Mouse (Mus musculus): ENCODE measurements around the gene Igsf8. TPM values are rescaled to one million over a fixed set of nuclear protein-coding genes. Genes with fewer than 3 reads are reported as not detected.
A peak's percentile ranks its signal among the peaks of the same experiment; 100 is the strongest.

Igsf8 gene
- polyA plus RNA-seq, 1 experiment from 2014 or later: 46.9 TPM

DNA sequence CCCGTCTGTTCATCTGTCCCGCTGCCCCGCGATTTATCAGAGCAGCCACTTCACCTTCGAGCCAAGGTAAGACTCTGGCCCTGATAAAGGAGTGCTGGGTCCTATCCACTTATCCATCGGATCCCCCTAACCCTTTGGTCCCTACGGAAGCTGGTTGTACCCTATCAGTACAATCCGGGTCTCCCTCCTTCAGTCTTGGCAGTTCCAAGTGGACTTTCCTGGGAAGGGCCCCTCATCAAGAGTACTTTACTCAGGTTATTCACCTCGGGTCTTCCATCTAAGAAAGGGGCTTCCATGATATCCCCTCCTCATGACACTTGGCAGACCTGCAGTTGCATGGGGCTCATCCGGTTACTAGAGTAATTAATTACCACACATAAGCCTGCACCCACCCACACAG, 79.9 kb downstream of the Igsf8 start:
- peaks cover 10% of the 10 kb centered on the region for H3K4me1 ChIP-seq
- no peaks in the 10 kb centered on the region for H3K9me3 ChIP-seq
- peaks cover 56% of the 10 kb centered on the region for H3K27me3 ChIP-seq

DNA sequence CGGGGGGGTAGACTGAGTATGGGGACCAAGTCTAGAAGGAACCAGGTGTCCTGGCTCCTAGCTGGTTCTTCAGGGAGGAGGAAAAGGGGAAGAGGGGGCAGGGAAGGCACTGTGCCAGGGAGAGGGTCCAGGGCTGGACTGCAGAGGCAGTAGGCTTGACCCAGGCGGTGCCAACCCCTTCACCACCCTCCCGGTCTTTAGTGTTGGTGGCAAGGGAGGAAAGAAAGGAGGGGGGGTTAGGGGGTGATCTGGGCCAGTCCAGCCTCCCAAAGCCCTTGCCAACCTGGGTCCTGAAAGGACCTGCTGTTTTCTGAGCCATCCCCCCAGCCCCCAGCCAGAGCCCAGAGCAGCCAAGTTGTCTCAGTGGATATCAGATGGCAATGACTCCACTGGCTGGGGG, 81.3 kb downstream of the Igsf8 start:
- Histone ChIP-seq H3K4me2 (no peak overlapping the region), H3K36me3 (no peaks in the 10 kb centered on the region), H3K9ac (no peak overlapping the region), H3K9me3 (no peaks in the 10 kb centered on the region), H3K4me1 (peaks cover 10% of the 10 kb centered on the region), H3K27me3 (peaks cover 52% of the 10 kb centered on the region), H3K4me3 (no peak overlapping the region), H3K27ac (no peak overlapping the region)
- WGBS: 86% methylated on average over 3 of the region's 3 CpGs
- no peak for ATAC-seq (ENCODE audit: insufficient number of reproducible peaks, insufficient read depth, low FRiP score, low TSS enrichment, low read depth)

More for the DNA sequence above, 79.9 kb downstream of the Igsf8 start:
- Histone ChIP-seq H3K4me3 (peak overlapping the region; percentile 40), H3K4me2 (peak overlapping the region; percentile 66), H3K9ac (no peak overlapping the region), H3K36me3 (no peaks in the 10 kb centered on the region), H3K27ac (no peak overlapping the region)
- ATAC-seq (ENCODE audit: insufficient number of reproducible peaks, insufficient read depth, low FRiP score, low TSS enrichment, low read depth): 0 out of 2 replicates have a peak, but pooled peaks have one; percentile 16
- WGBS: 24% methylated on average over 10 of the region's 10 CpGs

DNA sequence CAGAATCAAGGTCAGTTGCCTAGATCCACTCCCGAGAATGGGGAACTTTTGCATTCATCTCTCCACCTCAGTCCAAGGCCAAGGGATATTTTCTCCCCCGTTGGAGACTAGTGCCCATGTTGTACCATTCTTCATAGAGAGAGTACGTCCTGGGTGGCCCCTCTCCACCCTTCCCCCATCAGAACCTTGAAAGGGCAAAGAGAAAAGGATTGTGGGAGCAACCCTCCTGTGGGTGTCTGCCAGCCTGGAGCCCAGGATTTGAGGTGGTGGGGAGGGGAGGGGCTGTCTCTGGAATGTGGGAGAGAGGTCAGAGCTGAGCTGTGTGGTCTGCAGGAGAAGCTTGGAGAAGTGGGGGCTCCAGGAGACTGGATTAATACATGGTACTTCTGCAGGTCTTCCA, 82.5 kb downstream of the Igsf8 start:
- Histone ChIP-seq H3K4me3 (no peak overlapping the region), H3K9ac (no peak overlapping the region), H3K27me3 (peaks cover 50% of the 10 kb centered on the region), H3K4me2 (no peak overlapping the region), H3K4me1 (peaks cover 10% of the 10 kb centered on the region), H3K36me3 (no peaks in the 10 kb centered on the region), H3K27ac (no peak overlapping the region), H3K9me3 (no peaks in the 10 kb centered on the region)
- 60% methylated on average over 3 of the region's 3 CpGs for WGBS
- no peak for ATAC-seq (ENCODE audit: insufficient number of reproducible peaks, insufficient read depth, low FRiP score, low TSS enrichment, low read depth)

DNA sequence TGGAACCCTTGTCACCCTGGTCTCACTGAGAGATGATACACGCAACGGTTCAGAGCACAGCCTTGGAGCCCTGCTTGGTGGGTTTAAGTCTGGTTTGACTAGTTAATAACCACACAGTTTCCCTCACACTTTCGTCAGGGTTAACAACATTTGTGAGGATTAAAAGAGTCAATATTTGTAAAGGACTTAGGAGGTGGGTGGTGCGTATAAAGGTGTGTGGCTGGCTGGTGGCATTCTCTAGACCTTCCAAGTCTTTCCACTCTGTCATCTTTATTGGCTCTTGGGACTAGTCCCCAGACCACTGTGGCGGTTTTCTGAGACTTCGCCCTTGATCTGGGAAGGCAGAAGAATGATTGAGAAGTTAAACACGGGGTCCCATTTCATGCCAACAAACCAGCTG, 83.4 kb downstream of the Igsf8 start:
- Histone ChIP-seq H3K9ac (no peak overlapping the region), H3K9me3 (no peaks in the 10 kb centered on the region), H3K4me3 (no peak overlapping the region), H3K36me3 (no peaks in the 10 kb centered on the region), H3K27me3 (peaks cover 50% of the 10 kb centered on the region), H3K27ac (no peak overlapping the region), H3K4me1 (peaks cover 11% of the 10 kb centered on the region), H3K4me2 (no peak overlapping the region)
- ATAC-seq (ENCODE audit: insufficient number of reproducible peaks, insufficient read depth, low FRiP score, low TSS enrichment, low read depth): no peak
- 75% methylated on average over 7 of the region's 7 CpGs for WGBS

DNA sequence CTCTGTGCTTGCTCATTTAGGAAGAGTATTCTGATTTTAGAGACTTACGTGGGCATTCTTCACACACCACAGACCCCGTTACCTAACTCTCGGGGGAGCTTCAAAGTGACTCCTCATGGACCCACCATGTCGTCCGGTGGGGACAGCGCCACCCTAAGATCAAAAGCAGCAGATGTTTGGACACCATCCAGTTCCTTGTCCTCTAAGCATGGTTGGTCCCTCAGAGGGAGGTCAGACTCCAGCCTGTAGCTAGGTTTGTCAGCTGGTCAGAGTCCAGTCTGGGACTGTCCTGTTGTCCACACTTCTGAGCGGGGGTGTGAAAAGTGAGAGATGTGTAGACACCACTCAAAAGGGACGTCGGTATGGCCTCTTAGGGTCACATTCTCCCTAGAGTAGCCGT, 85.3 kb downstream of the Igsf8 start:
- WGBS: 88% methylated on average over 10 of the region's 10 CpGs
- H3K4me2 ChIP-seq: no peak overlapping the region
- H3K9me3 ChIP-seq: no peaks in the 10 kb centered on the region
- no peak overlapping the region for H3K27ac ChIP-seq
- ATAC-seq (ENCODE audit: insufficient number of reproducible peaks, insufficient read depth, low FRiP score, low TSS enrichment, low read depth): no peak
- H3K9ac ChIP-seq: no peak overlapping the region
- H3K36me3 ChIP-seq: no peaks in the 10 kb centered on the region
- peaks cover 11% of the 10 kb centered on the region for H3K4me1 ChIP-seq
- H3K27me3 ChIP-seq: peaks cover 51% of the 10 kb centered on the region
- H3K4me3 ChIP-seq: no peak overlapping the region

DNA sequence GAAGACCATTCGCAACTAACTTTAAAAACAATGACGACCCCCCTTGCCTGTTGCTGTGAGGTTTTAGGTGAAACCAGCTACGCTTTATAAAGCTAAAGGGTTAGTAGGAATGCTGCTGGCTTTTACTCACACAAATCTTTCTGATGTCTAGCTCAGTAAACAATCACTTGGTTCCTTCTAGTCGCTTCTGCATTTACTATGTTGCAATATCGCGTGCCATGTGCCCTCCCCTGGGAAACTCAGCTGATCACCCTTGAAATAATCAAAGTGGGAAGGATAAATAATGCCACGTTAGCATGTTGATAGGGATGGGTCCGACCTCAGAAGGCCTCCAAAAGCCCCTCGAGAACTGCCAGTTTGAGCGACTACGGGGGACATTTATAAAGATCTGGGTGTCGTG, 85.9 kb downstream of the Igsf8 start:
- Histone ChIP-seq H3K27ac (no peak overlapping the region), H3K27me3 (peaks cover 48% of the 10 kb centered on the region), H3K36me3 (no peaks in the 10 kb centered on the region), H3K9me3 (no peaks in the 10 kb centered on the region), H3K9ac (no peak overlapping the region), H3K4me1 (peaks cover 11% of the 10 kb centered on the region), H3K4me3 (no peak overlapping the region), H3K4me2 (no peak overlapping the region)
- 87% methylated on average over 12 of the region's 12 CpGs for WGBS
- ATAC-seq (ENCODE audit: insufficient number of reproducible peaks, insufficient read depth, low FRiP score, low TSS enrichment, low read depth): no peak

DNA sequence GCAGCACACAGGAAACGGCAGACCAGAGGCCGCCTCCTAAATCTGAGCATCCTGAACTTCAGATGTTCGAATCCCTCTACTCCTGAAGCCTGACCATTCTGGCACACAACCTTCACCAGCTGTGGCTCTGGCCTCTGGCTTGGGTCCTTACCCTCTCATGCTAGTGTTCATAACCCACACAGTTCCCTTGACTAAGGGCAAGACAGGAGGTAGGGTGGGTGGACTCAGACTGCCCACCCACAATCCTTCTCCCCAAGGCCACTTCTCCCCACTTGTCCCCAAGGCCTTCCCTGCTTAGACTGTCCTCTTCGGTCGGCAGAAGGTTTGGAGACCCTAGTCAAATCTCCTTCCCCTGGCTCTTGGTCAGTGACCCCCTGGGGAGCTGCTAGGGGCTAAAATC, 88.1 kb downstream of the Igsf8 start:
- H3K9ac ChIP-seq: no peak overlapping the region
- H3K4me1 ChIP-seq: peaks cover 11% of the 10 kb centered on the region
- no peaks in the 10 kb centered on the region for H3K36me3 ChIP-seq
- ATAC-seq (ENCODE audit: insufficient number of reproducible peaks, insufficient read depth, low FRiP score, low TSS enrichment, low read depth): no peak
- H3K4me2 ChIP-seq: no peak overlapping the region
- no peak overlapping the region for H3K4me3 ChIP-seq
- H3K27me3 ChIP-seq: peaks cover 46% of the 10 kb centered on the region
- 49% methylated on average over 5 of the region's 5 CpGs for WGBS
- no peak overlapping the region for H3K27ac ChIP-seq
- no peaks in the 10 kb centered on the region for H3K9me3 ChIP-seq

DNA sequence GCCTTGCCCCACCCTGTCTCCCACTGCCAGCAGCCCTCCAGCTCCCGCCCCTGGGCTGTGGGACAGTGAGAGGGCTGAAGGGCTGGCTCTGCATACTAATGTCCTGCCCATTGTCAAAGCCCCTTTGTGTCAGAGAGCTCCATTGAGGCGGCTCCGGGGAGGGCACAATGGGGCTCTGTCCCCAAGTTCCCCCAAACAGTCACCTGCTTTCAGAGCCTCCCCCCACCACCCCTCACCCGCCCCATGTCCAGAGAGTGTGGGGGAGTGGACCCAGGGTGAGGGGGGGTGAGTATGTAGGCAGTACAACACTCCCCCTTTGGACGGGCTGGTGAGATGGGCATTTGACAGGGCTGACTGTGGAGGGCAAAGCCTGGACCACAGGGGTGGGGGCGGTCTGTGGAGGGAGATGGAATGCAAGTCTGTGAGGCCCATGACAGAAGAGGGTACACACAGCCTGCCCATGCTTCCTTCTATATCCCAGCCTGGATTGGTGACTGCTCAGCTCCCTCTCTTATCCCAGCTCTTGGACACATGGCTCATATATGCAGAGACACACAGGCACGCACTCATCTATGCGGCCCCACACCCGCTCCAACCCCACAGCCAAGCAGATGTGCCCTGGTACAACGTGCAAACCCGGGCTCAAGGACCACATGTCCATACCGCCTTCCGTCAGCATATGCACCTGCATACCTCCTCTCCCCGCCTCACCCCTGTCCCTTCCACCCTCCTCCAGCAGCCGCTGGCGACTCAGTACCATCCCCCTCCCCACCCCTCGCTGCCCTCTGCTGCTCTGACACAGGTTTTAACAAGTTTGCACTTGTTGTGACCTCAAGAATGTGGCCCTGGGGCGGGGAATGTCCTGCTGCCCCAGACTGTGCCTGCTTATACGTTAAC, 88.7 kb downstream of the Igsf8 start:
- H3K4me3 ChIP-seq: no peak overlapping the region
- H3K27me3 ChIP-seq: peaks cover 47% of the 10 kb centered on the region
- H3K4me2 ChIP-seq: 0 out of 2 replicates have a peak overlapping the region, but pooled peaks have one; percentile 7
- H3K27ac ChIP-seq: no peak overlapping the region
- no peak overlapping the region for H3K9ac ChIP-seq
- H3K9me3 ChIP-seq: no peaks in the 10 kb centered on the region
- 7% methylated on average over 19 of the region's 19 CpGs for WGBS
- H3K36me3 ChIP-seq: no peaks in the 10 kb centered on the region
- ATAC-seq (ENCODE audit: insufficient number of reproducible peaks, insufficient read depth, low FRiP score, low TSS enrichment, low read depth): peak; percentile 60; the same call in 1 of the 2 replicates
- H3K4me1 ChIP-seq: peaks cover 11% of the 10 kb centered on the region

DNA sequence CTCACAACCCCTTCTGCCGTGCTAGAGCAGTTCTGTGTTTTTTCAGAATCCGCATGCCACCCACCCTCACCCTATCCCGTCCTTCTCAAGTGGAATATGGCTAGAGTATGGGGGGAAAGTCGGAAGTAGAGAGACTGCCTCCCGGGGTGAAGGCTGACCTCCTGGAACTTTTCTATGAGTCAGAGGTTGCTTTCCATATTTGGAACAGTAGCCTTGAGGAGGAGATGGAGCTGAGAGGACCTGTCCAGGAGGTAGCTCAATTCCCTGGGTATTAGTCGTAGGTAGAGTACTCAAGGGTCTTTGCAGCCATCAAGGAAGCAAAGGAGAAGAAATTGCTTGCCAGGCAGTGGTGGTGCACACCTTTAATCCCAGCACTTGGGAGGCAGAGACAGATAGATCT, 90.6 kb downstream of the Igsf8 start:
- Histone ChIP-seq H3K27me3 (peaks cover 49% of the 10 kb centered on the region), H3K9me3 (no peaks in the 10 kb centered on the region), H3K27ac (no peak overlapping the region), H3K9ac (no peak overlapping the region), H3K4me3 (no peak overlapping the region), H3K4me2 (no peak overlapping the region), H3K4me1 (peaks cover 11% of the 10 kb centered on the region), H3K36me3 (no peaks in the 10 kb centered on the region)
- 81% methylated on average over 6 of the region's 6 CpGs for whole genome bisulfite sequencing
- no peak for ATAC-seq (ENCODE audit: insufficient number of reproducible peaks, insufficient read depth, low FRiP score, low TSS enrichment, low read depth)

DNA sequence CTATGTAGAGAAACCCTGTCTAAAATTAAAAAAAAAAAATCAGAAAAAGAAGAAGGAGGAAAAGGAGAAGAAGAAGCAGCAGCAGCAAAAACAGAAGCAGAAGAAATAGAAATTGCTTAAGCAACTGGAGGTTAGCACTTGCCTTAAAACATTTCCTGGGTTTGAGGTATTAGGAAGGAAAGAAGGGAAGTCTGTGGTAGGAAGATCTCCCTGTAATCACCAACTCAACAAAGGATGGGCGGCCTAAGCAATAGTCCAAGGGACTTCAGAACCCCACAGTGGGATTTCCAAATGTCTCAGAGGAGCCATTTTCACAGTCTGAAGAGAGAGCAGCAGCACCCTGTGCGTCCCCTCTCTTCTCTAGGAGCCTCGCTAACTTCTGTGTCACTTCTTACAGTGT, 91.0 kb downstream of the Igsf8 start:
- Histone ChIP-seq H3K4me3 (no peak overlapping the region), H3K9ac (no peak overlapping the region), H3K9me3 (no peaks in the 10 kb centered on the region), H3K27ac (no peak overlapping the region), H3K36me3 (no peaks in the 10 kb centered on the region), H3K4me2 (no peak overlapping the region), H3K4me1 (peaks cover 11% of the 10 kb centered on the region), H3K27me3 (peaks cover 49% of the 10 kb centered on the region)
- ATAC-seq (ENCODE audit: insufficient number of reproducible peaks, insufficient read depth, low FRiP score, low TSS enrichment, low read depth): no peak
- 82% methylated on average over 3 of the region's 3 CpGs for WGBS

DNA sequence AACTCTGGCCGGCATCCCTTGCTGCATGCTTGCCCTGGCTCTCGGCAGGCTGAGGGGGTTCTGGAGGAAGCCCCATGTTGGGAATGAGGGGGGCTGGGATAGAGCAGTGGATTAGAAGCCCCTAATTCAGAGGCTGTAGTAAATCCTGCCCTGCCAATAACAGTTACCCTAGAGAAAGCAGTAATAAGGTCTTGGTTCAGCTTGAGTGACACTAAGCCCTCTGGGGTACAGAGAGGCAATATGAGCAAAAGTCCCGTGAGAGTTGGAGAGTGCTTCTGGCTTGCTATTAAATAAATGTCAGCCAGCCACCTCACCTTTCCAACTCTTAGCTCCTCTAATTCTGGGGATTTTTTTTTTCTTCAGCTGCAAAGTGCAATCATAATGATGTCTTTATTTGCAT, 93.9 kb downstream of the Igsf8 start:
- Histone ChIP-seq H3K4me1 (peaks cover 4% of the 10 kb centered on the region), H3K9ac (no peak overlapping the region), H3K9me3 (no peaks in the 10 kb centered on the region), H3K36me3 (no peaks in the 10 kb centered on the region), H3K4me3 (no peak overlapping the region), H3K4me2 (no peak overlapping the region), H3K27ac (no peak overlapping the region), H3K27me3 (peaks cover 45% of the 10 kb centered on the region)
- WGBS: 30% methylated on average over 3 of the region's 3 CpGs
- ATAC-seq (ENCODE audit: insufficient number of reproducible peaks, insufficient read depth, low FRiP score, low TSS enrichment, low read depth): no peak

DNA sequence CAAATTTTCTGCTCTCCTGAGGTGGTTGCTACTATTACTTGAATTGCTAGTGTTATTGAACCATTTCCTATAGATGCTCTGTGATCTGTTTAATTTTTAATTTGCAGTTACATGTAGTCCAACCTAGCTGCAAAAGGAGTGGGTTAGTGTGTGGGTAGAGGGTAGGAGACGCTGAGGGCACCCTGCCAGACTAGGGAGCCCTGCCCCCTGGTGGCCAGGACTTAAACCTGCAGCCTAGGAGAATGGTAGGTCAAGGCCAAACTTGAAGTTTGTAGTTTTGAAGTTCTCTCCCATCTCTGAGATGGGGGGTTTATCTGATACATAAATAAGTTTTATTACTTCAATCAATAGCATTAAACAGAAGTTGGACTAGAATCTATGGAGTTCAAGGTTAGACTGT, 96.1 kb downstream of the Igsf8 start:
- Histone ChIP-seq H3K9me3 (no peaks in the 10 kb centered on the region), H3K4me3 (no peak overlapping the region), H3K27ac (no peak overlapping the region), H3K9ac (no peak overlapping the region), H3K27me3 (peaks cover 26% of the 10 kb centered on the region; the same call in 1 of the 2 replicates), H3K4me1 (no peaks in the 10 kb centered on the region), H3K36me3 (no peaks in the 10 kb centered on the region), H3K4me2 (no peak overlapping the region)
- ATAC-seq (ENCODE audit: insufficient number of reproducible peaks, insufficient read depth, low FRiP score, low TSS enrichment, low read depth): no peak
- WGBS: 0% methylated on average over 1 of the region's 1 CpGs
